Mouse (Mus musculus) erythroblast, embryonic 14.5 days (primary cell): ENCODE results near the gene Abl2. TPM values are rescaled to one million over a fixed set of nuclear protein-coding genes. Genes with fewer than 3 reads are reported as not detected.

ENCODE experiments used
- H3K27me3 ChIP-seq: 2 replicates; pipeline ENCODE4 v1.6.1; 2012; ENCODE audit warnings: inconsistent platforms; ENCODE audit not compliant: control insufficient read depth
- H3K36me3 ChIP-seq: 2 replicates; pipeline ENCODE4 v1.6.1; 2012; ENCODE audit warnings: mild to moderate bottlenecking, inconsistent platforms; ENCODE audit not compliant: control insufficient read depth
- H3K4me1 ChIP-seq: 2 replicates; pipeline ENCODE4 v1.6.1; 2012; ENCODE audit warnings: inconsistent platforms; ENCODE audit not compliant: control insufficient read depth
- H3K4me3 ChIP-seq: replicated peaks from 2 replicates; pipeline ENCODE3; 2012; ENCODE audit warnings: moderate library complexity, mild to moderate bottlenecking, inconsistent platforms
- H3K9me3 ChIP-seq: 2 replicates; pipeline ENCODE4 v1.6.1; 2012; ENCODE audit warnings: low read length, inconsistent platforms, mixed read lengths; ENCODE audit not compliant: control insufficient read depth
- GATA1 ChIP-seq: IDR thresholded peaks from 2 replicates; pipeline ENCODE4 v1.6.1; 2012; ENCODE audit warnings: low read length, inconsistent platforms, mixed read lengths
- TAL1 ChIP-seq: IDR thresholded peaks from 3 replicates; pipeline ENCODE4 v1.6.1; 2012; ENCODE audit warnings: low read length, inconsistent platforms, mixed read lengths
- polyA plus RNA-seq: library from polyadenylated mRNA; stranded (reverse); fragments of >175 nt; gene quantifications from 2 replicates; pipeline ENCODE4 v1.2.3, GENCODE M21; 2012

Gene Abl2
- polyA plus RNA-seq, 1 experiment: 0.21 TPM

GRCm38 (mm10) chr1:156686025-156686661 is 127.6 kb downstream of the Abl2 start:
- Histone ChIP-seq H3K4me3 (no peak overlapping the region), H3K36me3 (peaks cover 88% of the 10 kb centered on the region), H3K9me3 (no peaks in the 10 kb centered on the region), H3K4me1 (no peaks in the 10 kb centered on the region; the same call in 1 of the 2 replicates), H3K27me3 (no peaks in the 10 kb centered on the region)
- TF ChIP-seq TAL1 (no peak), GATA1 (no peak)

Other genes with a start within 250 kb of the Abl2 start
- gene Nphs2, start 248.1 kb upstream of the Abl2 start, polyA plus RNA-seq: not detected in 2 replicates
- 79.9 and 182 TPM in 2 replicates for gene Gm2000, start 192.7 kb upstream of the Abl2 start, polyA plus RNA-seq
- gene Axdnd1, start 137.6 kb upstream of the Abl2 start, polyA plus RNA-seq: not detected in 2 replicates
- 0.01 and 0.04 TPM in 2 replicates for gene Soat1, start 84.5 kb upstream of the Abl2 start, polyA plus RNA-seq
- 0.09 and 0.19 TPM in 2 replicates for gene Gm10031, start 34.8 kb upstream of the Abl2 start, polyA plus RNA-seq
- 0.05 TPM in 1 of 2 replicates, not detected in the other for gene Tor3a, start 115.6 kb downstream of the Abl2 start, polyA plus RNA-seq
- 0.55 and 0.60 TPM in 2 replicates for gene Fam20b, start 160.3 kb downstream of the Abl2 start, polyA plus RNA-seq